Mouse (Mus musculus): ENCODE measurements around the gene Tmco1. TPM values are rescaled to one million over a fixed set of nuclear protein-coding genes. Genes with fewer than 3 reads are reported as not detected.

Tmco1 gene
- polyA plus RNA-seq, 1 experiment from 2014 or later: 63.5 TPM

DNA sequence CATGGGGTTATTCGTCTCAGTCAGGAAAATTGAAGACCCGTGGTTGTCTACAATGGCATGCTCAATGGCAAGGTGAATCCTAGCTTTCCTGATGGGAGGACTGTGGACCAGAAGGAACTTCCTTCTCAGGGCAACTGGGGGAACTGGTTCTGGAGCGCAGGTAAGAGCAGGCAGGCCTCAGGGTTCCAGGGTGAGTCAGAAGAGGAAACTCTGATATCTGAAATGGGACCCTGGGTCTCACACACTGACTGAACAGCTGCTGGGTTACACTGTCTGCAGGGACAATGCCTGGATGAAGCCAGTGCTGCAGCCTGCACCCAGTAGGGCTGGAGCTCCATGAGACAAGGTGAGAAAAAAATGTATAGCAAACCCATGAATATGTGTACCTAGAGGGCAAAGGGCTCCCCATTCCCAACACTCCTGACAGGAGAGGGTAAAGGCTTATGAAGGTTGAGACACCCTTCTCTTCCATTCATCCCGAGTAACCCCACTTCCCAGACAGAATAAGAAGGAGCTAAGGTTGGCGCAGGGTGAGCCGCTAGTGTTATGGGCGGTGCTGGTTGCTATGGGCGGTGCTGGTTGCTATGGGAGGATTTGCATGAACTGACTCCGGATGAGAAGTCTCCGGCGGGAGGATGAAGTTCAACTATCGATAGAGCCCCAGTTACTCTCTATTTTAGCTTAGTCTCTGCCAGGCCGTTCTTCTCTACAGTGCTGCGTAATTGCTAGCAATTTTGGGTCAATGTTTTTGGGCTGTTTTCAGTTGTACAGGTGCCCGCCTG lies 66.0 kb downstream of the Tmco1 start:
- no peak overlapping the region for H3K9ac ChIP-seq (replicated peaks)
- 17% methylated on average over 15 of the region's 15 CpGs for WGBS
- H3K4me3 ChIP-seq (replicated peaks): no peak overlapping the region
- 0 out of 2 replicates have a peak, but pooled peaks have one; percentile 17 for ATAC-seq (ENCODE audit: insufficient number of reproducible peaks, insufficient read depth, low FRiP score, low TSS enrichment, low read depth)
- H3K36me3 ChIP-seq: peaks cover 4% of the 10 kb centered on the region; the same call in 1 of the 2 replicates
- no peaks in the 10 kb centered on the region for H3K27me3 ChIP-seq
- no peak overlapping the region for H3K27ac ChIP-seq
- H3K4me2 ChIP-seq: 0 out of 2 replicates have a peak overlapping the region, but pooled peaks have one; percentile 0
- no peaks in the 10 kb centered on the region for H3K9me3 ChIP-seq
- peaks cover 7% of the 10 kb centered on the region; the same call in 1 of the 2 replicates for H3K4me1 ChIP-seq (replicated peaks)

GRCm38 (mm10) chr1:167374942-167375341 lies 66.8 kb downstream of the Tmco1 start:
- WGBS: 40% methylated on average over 2 of the region's 2 CpGs
- no peak overlapping the region for H3K9ac ChIP-seq (replicated peaks)
- ATAC-seq (ENCODE audit: insufficient number of reproducible peaks, insufficient read depth, low FRiP score, low TSS enrichment, low read depth): no peak
- H3K4me1 ChIP-seq (replicated peaks): peaks cover 7% of the 10 kb centered on the region; the same call in 1 of the 2 replicates
- H3K27ac ChIP-seq: no peak overlapping the region
- no peak overlapping the region for H3K4me3 ChIP-seq (replicated peaks)
- H3K9me3 ChIP-seq: no peaks in the 10 kb centered on the region
- H3K4me2 ChIP-seq: 0 out of 2 replicates have a peak overlapping the region, but pooled peaks have one; percentile 0
- H3K36me3 ChIP-seq: peaks cover 4% of the 10 kb centered on the region; the same call in 1 of the 2 replicates
- H3K27me3 ChIP-seq: no peaks in the 10 kb centered on the region

DNA sequence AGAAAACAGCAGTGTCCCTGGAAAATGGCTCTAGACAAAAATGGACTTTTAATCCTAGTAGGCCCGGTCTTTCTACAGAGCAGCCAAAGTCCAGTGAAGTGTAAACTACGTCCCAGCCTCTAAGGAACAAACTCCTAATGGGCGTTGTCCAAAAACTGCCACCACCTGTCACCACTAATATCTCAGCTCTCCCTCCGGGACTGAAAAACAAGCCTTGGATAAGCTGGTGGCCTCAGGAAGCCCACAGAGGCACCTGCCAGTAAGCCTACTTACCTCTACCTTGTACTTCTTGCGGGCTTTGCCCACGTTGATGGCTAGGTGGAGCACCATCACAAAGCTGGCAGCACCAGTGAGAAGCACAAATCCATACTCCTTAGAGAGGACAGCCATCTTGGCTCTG lies 69.8 kb downstream of the Tmco1 start:
- peaks cover 4% of the 10 kb centered on the region; the same call in 1 of the 2 replicates for H3K36me3 ChIP-seq
- no peak overlapping the region for H3K27ac ChIP-seq
- no peaks in the 10 kb centered on the region for H3K9me3 ChIP-seq
- H3K4me1 ChIP-seq (replicated peaks): peaks cover 7% of the 10 kb centered on the region; the same call in 1 of the 2 replicates
- no peak overlapping the region for H3K9ac ChIP-seq (replicated peaks)
- no peaks in the 10 kb centered on the region for H3K27me3 ChIP-seq
- no peak for ATAC-seq (ENCODE audit: insufficient number of reproducible peaks, insufficient read depth, low FRiP score, low TSS enrichment, low read depth)
- no peak overlapping the region for H3K4me3 ChIP-seq (replicated peaks)
- H3K4me2 ChIP-seq: no peak overlapping the region
- WGBS: 42% methylated on average over 6 of the region's 6 CpGs

- H3K4me1 ChIP-seq (replicated peaks): no peaks in the 10 kb centered on the region
- no peak overlapping the region for H3K4me3 ChIP-seq (replicated peaks)
- H3K9ac ChIP-seq (replicated peaks): no peak overlapping the region
- H3K27me3 ChIP-seq: no peaks in the 10 kb centered on the region
- 73% methylated on average over 5 of the region's 5 CpGs for WGBS
- no peaks in the 10 kb centered on the region for H3K9me3 ChIP-seq
- H3K4me2 ChIP-seq: no peak overlapping the region
- no peak overlapping the region for H3K27ac ChIP-seq
- ATAC-seq (ENCODE audit: insufficient number of reproducible peaks, insufficient read depth, low FRiP score, low TSS enrichment, low read depth): no peak
- peaks cover 4% of the 10 kb centered on the region; the same call in 1 of the 2 replicates for H3K36me3 ChIP-seq
Observed at GRCm38 (mm10) chr1:167379751-167380150, 71.6 kb downstream of the Tmco1 start.

DNA sequence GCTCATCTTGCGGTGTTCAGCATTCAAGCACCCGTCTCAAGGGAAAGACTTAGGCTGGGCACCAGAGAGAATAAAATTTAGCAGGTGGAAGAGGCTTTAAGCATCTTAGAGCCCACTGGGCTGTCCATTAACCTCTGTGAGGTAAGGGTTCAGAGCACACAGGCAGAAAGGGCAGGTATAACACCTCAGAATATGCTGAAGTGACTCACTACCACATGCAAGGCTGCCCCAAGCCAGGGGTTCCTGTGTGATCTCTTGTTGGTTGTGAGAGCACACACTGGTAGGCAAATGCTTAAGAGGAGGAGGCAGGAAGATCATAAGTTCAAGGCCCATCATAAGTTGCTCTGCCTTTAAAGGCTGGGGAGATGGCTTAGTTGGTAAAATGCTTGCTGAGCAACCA lies 72.0 kb downstream of the Tmco1 start:
- ATAC-seq (ENCODE audit: insufficient number of reproducible peaks, insufficient read depth, low FRiP score, low TSS enrichment, low read depth): no peak
- Histone ChIP-seq H3K27ac (no peak overlapping the region), H3K4me3 (replicated peaks) (no peak overlapping the region), H3K9me3 (no peaks in the 10 kb centered on the region), H3K9ac (replicated peaks) (no peak overlapping the region), H3K36me3 (peaks cover 4% of the 10 kb centered on the region; the same call in 1 of the 2 replicates), H3K4me2 (no peak overlapping the region), H3K27me3 (no peaks in the 10 kb centered on the region), H3K4me1 (replicated peaks) (no peaks in the 10 kb centered on the region)
- 93% methylated on average over 2 of the region's 2 CpGs for WGBS

GRCm38 (mm10) chr1:167381050-167382015 lies 73.2 kb downstream of the Tmco1 start:
- H3K36me3 ChIP-seq: peaks cover 3% of the 10 kb centered on the region; the same call in 1 of the 2 replicates
- no peak for ATAC-seq (ENCODE audit: insufficient number of reproducible peaks, insufficient read depth, low FRiP score, low TSS enrichment, low read depth)
- H3K27ac ChIP-seq: no peak overlapping the region
- H3K9me3 ChIP-seq: no peaks in the 10 kb centered on the region
- H3K9ac ChIP-seq (replicated peaks): no peak overlapping the region
- H3K4me1 ChIP-seq (replicated peaks): no peaks in the 10 kb centered on the region
- H3K4me3 ChIP-seq (replicated peaks): no peak overlapping the region
- WGBS: 77% methylated on average over 8 of the region's 8 CpGs
- H3K4me2 ChIP-seq: no peak overlapping the region
- no peaks in the 10 kb centered on the region for H3K27me3 ChIP-seq

DNA sequence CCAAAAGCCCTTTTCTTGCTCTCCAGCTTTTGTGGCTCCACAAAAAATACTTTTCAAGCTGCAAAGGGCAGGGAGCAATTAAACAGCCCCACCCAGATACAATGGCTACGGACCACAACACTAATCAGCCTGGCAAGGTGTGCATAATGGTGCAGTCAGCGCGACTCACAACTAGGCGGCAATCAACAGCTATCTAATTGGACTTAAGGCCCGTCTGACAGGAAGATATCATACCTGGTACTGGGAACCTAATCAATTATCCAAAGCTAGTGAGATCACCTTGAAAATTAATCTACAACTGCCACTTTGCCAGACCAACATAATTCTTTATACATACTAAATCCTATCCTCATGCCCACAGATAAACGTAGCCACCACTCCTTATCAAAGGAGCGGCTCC lies 74.1 kb downstream of the Tmco1 start:
- H3K9me3 ChIP-seq: no peaks in the 10 kb centered on the region
- no peaks in the 10 kb centered on the region for H3K36me3 ChIP-seq
- ATAC-seq (ENCODE audit: insufficient number of reproducible peaks, insufficient read depth, low FRiP score, low TSS enrichment, low read depth): no peak
- no peak overlapping the region for H3K4me3 ChIP-seq (replicated peaks)
- H3K4me1 ChIP-seq (replicated peaks): no peaks in the 10 kb centered on the region
- H3K27me3 ChIP-seq: no peaks in the 10 kb centered on the region; the same call in 1 of the 2 replicates
- no peak overlapping the region for H3K4me2 ChIP-seq
- no peak overlapping the region for H3K9ac ChIP-seq (replicated peaks)
- no peak overlapping the region for H3K27ac ChIP-seq
- WGBS: 79% methylated on average over 7 of the region's 7 CpGs

DNA sequence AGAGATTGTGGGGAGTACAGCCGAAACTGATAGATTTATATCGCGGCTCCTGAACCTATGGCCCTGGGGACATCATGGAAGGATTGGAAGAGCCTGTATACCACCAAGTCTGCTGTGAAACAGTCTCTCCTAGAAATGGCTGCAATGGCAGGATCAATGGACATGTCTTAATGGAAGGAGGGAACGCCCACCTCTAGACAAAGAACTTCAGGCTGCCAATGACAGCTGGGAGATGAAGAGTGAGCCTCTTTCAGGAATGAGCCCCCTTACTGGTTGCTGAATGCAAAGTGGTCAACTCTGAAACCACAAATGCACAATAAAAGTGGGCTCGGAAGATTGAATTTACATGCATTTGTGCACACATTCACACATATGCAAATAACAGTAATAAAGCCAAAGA lies 74.6 kb downstream of the Tmco1 start:
- H3K4me1 ChIP-seq (replicated peaks): no peaks in the 10 kb centered on the region
- H3K27me3 ChIP-seq: peaks cover under 1% of the 10 kb centered on the region
- no peak overlapping the region for H3K4me3 ChIP-seq (replicated peaks)
- no peak overlapping the region for H3K9ac ChIP-seq (replicated peaks)
- no peak for ATAC-seq (ENCODE audit: insufficient number of reproducible peaks, insufficient read depth, low FRiP score, low TSS enrichment, low read depth)
- no peak overlapping the region for H3K27ac ChIP-seq
- no peak overlapping the region for H3K4me2 ChIP-seq
- H3K36me3 ChIP-seq: no peaks in the 10 kb centered on the region
- 93% methylated on average over 5 of the region's 5 CpGs for WGBS
- no peaks in the 10 kb centered on the region for H3K9me3 ChIP-seq

GRCm38 (mm10) chr1:167383178-167383577 lies 75.0 kb downstream of the Tmco1 start:
- Histone ChIP-seq H3K4me2 (no peak overlapping the region), H3K9ac (replicated peaks) (no peak overlapping the region), H3K4me3 (replicated peaks) (no peak overlapping the region), H3K36me3 (no peaks in the 10 kb centered on the region), H3K27ac (no peak overlapping the region), H3K9me3 (no peaks in the 10 kb centered on the region), H3K4me1 (replicated peaks) (no peaks in the 10 kb centered on the region), H3K27me3 (peaks cover 3% of the 10 kb centered on the region)
- ATAC-seq (ENCODE audit: insufficient number of reproducible peaks, insufficient read depth, low FRiP score, low TSS enrichment, low read depth): no peak
- 93% methylated on average over 5 of the region's 5 CpGs for WGBS
